Mouse (Mus musculus): ENCODE measurements around the gene Olfr487. TPM values are rescaled to one million over a fixed set of nuclear protein-coding genes. Genes with fewer than 3 reads are reported as not detected.
"Not testable (repeated sequence)": the region's sequence is repeated elsewhere in the genome, so short reads cannot be mapped to it uniquely, and the experiment has no call there.

Gene Olfr487
- not detected in 2 replicates for polyA plus RNA-seq (2015; fragmentation: Nextera tagmentation; extraction: Ambion mirVana)

- not testable (repeated sequence) for H3K27me3 ChIP-seq; H3K4me3 ChIP-seq (replicated peaks); ATAC-seq; H3K9ac ChIP-seq (replicated peaks); H3K27ac ChIP-seq; H3K4me1 ChIP-seq (replicated peaks); H3K36me3 ChIP-seq; H3K4me2 ChIP-seq (replicated peaks); H3K9me3 ChIP-seq
Measured at GRCm38 (mm10) chr7:108214536-108214935, at the start of gene Olfr487. Gene Olfr487, minus strand, starts transcription at chr7:108214636.

GRCm38 (mm10) chr7:108258247-108258646, 43.8 kb upstream of the Olfr487 start, which contains the start of gene Olfr488:
Gene Olfr488, minus strand, starts transcription at chr7:108258347.
- Histone ChIP-seq H3K27me3 (no peaks in the 10 kb centered on the region), H3K4me2 (replicated peaks) (no peak within 1 kb of the TSS), H3K9me3 (no peaks in the 10 kb centered on the region), H3K27ac (no peak within 1 kb of the TSS), H3K9ac (replicated peaks) (no peak within 1 kb of the TSS), H3K4me3 (replicated peaks) (no peak within 1 kb of the TSS), H3K36me3 (no peaks in the 10 kb centered on the region), H3K4me1 (replicated peaks) (no peaks in the 10 kb centered on the region)
- no peak for ATAC-seq

GRCm38 (mm10) chr7:108233551-108233950, 19.1 kb upstream of the Olfr487 start:
- no peak overlapping the region for H3K4me3 ChIP-seq (replicated peaks)
- no peak for ATAC-seq
- 77% methylated on average over 3 of the region's 3 CpGs for WGBS

DNA sequence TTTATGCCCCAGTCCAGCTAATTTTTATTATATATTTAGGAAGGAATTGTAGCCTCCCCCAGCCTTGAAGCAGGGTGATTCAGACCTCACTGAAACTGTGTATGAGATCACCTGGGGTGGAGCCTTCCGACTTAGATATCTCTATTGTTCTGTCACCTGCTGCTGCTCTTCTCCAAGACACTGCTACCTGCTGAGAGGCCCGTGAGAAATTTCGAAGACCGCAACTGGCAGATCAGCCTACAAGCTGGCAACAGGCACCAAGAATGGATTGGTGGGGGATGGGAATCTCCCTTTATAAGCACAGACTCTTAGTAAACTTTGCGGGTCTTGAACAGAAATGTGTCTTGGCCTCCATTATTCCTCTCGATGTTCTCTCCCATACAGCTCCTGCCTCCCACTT, 17.5 kb downstream of the Olfr487 start:
- ATAC-seq: no peak
- no peaks in the 10 kb centered on the region for H3K9me3 ChIP-seq
- no peaks in the 10 kb centered on the region for H3K36me3 ChIP-seq
- 56% methylated on average over 6 of the region's 6 CpGs for WGBS
- H3K4me2 ChIP-seq (replicated peaks): no peak overlapping the region
- H3K4me1 ChIP-seq (replicated peaks): no peaks in the 10 kb centered on the region
- no peaks in the 10 kb centered on the region for H3K27me3 ChIP-seq
- H3K9ac ChIP-seq (replicated peaks): no peak overlapping the region
- no peak overlapping the region for H3K27ac ChIP-seq
- H3K4me3 ChIP-seq (replicated peaks): no peak overlapping the region

More at GRCm38 (mm10) chr7:108233551-108233950, 19.1 kb upstream of the Olfr487 start:
- H3K4me2 ChIP-seq (replicated peaks): no peak overlapping the region
- H3K36me3 ChIP-seq: no peaks in the 10 kb centered on the region
- no peak overlapping the region for H3K27ac ChIP-seq
- H3K9me3 ChIP-seq: no peaks in the 10 kb centered on the region
- H3K9ac ChIP-seq (replicated peaks): no peak overlapping the region
- no peaks in the 10 kb centered on the region for H3K27me3 ChIP-seq
- no peaks in the 10 kb centered on the region for H3K4me1 ChIP-seq (replicated peaks)

- not testable (repeated sequence) for H3K4me2 ChIP-seq (replicated peaks); H3K9me3 ChIP-seq; H3K4me3 ChIP-seq (replicated peaks); H3K27ac ChIP-seq; H3K4me1 ChIP-seq (replicated peaks); H3K27me3 ChIP-seq; ATAC-seq; H3K9ac ChIP-seq (replicated peaks); H3K36me3 ChIP-seq
- 50% methylated on average over 3 of the region's 3 CpGs for WGBS
Measured at GRCm38 (mm10) chr7:108196337-108196736, 18.1 kb downstream of the Olfr487 start.

- not testable (repeated sequence) for H3K4me3 ChIP-seq (replicated peaks); H3K4me1 ChIP-seq (replicated peaks); H3K9ac ChIP-seq (replicated peaks); H3K4me2 ChIP-seq (replicated peaks); H3K36me3 ChIP-seq; ATAC-seq; H3K9me3 ChIP-seq; H3K27me3 ChIP-seq; H3K27ac ChIP-seq
- 38% methylated on average over 1 of the region's 1 CpGs for WGBS
Measured at GRCm38 (mm10) chr7:108192714-108193113, 21.7 kb downstream of the Olfr487 start.

DNA sequence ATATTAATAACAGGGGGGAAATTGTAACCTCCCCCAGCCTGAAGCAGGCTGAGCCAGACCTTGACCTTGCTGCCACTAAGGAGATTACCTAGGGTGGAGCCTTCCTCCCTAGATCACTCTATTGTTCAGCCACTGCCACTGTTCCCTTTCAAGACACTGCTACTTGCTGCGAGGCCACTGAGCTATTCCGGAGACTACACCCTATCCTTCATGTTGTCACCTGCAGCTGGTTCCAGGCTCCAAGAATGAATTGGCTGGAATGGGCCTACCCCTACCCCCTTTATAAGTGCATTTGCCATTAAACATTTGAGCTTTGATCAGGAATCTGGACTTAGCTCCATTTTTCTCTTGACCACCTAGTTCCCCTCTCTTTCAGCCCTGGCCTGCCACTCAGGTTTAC, 23.2 kb downstream of the Olfr487 start:
- H3K9me3 ChIP-seq, H3K36me3 ChIP-seq: not testable (repeated sequence)

DNA sequence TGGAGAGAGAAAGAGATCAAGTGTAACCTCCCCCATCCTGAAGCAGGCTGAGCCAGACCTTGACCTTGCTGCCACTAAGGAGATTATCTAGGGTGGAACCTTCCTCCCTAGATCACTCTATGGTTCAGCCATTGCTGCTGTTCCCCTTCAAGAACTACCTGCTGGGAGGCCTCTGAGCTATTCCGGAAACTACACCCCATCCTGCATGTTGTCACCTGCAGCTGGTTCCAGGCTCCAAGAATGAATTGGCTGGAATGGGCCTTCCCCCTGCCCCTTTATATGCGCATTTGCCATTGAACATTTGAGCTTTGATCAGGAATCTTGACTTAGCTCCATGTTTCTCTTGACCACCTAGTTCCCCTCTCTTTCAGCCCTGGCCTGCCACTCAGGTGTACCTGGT, 29.2 kb downstream of the Olfr487 start:
- 98% methylated on average over 2 of the region's 2 CpGs for WGBS
- not testable (repeated sequence) for ATAC-seq; H3K4me1 ChIP-seq (replicated peaks)

More for the DNA sequence above, 23.2 kb downstream of the Olfr487 start:
- H3K27ac ChIP-seq; H3K9ac ChIP-seq (replicated peaks); ATAC-seq; H3K4me1 ChIP-seq (replicated peaks); H3K4me2 ChIP-seq (replicated peaks); H3K4me3 ChIP-seq (replicated peaks); H3K27me3 ChIP-seq: not testable (repeated sequence)
- WGBS: 29% methylated on average over 2 of the region's 2 CpGs

DNA sequence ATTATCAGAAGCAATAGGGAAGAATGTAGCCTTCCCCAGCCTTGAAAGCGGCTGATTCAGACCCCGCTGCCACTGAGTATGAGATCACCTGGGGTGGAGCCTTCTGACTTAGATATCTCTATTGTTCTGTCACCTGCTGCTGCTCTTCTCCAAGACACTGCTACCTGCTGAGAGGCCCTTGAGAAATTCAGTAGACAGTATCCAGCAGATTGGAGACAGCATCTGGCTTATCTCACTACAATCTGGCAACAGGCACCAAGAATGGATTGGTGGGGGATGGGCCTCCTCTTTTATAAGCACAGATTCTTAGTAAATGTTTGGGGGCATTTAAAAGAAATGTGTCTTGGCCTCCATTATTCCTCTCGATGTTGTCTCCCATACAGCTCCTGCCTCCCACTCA, 30.0 kb downstream of the Olfr487 start:
- H3K36me3 ChIP-seq; H3K4me3 ChIP-seq (replicated peaks); H3K27me3 ChIP-seq; H3K4me2 ChIP-seq (replicated peaks); ATAC-seq; H3K27ac ChIP-seq; H3K9me3 ChIP-seq; H3K9ac ChIP-seq (replicated peaks); H3K4me1 ChIP-seq (replicated peaks): not testable (repeated sequence)
- WGBS: 80% methylated on average over 3 of the region's 3 CpGs

More for the DNA sequence above, 29.2 kb downstream of the Olfr487 start:
- H3K36me3 ChIP-seq; H3K27ac ChIP-seq; H3K27me3 ChIP-seq; H3K9ac ChIP-seq (replicated peaks); H3K9me3 ChIP-seq; H3K4me3 ChIP-seq (replicated peaks); H3K4me2 ChIP-seq (replicated peaks): not testable (repeated sequence)

- not testable (repeated sequence) for ATAC-seq; H3K4me2 ChIP-seq (replicated peaks); H3K4me1 ChIP-seq (replicated peaks)
Measured at GRCm38 (mm10) chr7:108172642-108173041, 41.8 kb downstream of the Olfr487 start, which contains the start of gene Olfr486. Gene Olfr486, minus strand, starts transcription at chr7:108172742.

DNA sequence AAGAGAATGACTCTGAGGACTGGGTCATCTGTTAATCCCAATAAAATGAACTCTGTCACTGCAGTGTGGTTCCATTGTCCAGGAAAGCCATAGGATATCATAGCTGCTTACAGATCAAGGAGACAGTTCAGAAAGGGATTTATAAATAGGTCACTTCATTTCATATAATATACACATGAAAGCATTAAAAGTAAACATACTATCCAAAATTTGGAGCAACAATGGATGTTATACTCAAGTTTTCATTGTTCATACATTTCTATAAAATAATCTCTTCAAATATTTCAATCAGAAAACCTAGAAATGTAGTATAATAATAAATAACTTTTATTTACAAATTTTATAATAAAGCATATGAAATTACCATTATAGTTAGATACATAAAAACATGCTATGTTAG, 54.7 kb downstream of the Olfr487 start, which contains the start of gene Olfr485:
TSS of gene Olfr485 (minus strand) at position 101 of the 400 bp plus-strand sequence.
- no peak within 1 kb of the TSS for H3K4me2 ChIP-seq (replicated peaks)
- no peaks in the 10 kb centered on the region for H3K9me3 ChIP-seq
- H3K36me3 ChIP-seq: no peaks in the 10 kb centered on the region
- no peak within 1 kb of the TSS for H3K4me3 ChIP-seq (replicated peaks)
- no peak for ATAC-seq
- no peak within 1 kb of the TSS for H3K9ac ChIP-seq (replicated peaks)
- no peaks in the 10 kb centered on the region for H3K4me1 ChIP-seq (replicated peaks)
- H3K27me3 ChIP-seq: no peaks in the 10 kb centered on the region
- no peak within 1 kb of the TSS for H3K27ac ChIP-seq

More at GRCm38 (mm10) chr7:108172642-108173041, 41.8 kb downstream of the Olfr487 start, which contains the start of gene Olfr486:
- WGBS: 97% methylated on average over 1 of the region's 1 CpGs
- not testable (repeated sequence) for H3K27me3 ChIP-seq; H3K9ac ChIP-seq (replicated peaks); H3K27ac ChIP-seq; H3K36me3 ChIP-seq; H3K4me3 ChIP-seq (replicated peaks); H3K9me3 ChIP-seq

All from midbrain, embryonic 13.5 days (tissue).